In genomic region chr3:80160473-80160872, GRCm38 (mm10) we compare ENCODE assay signal across 15 mouse cellular contexts.
"Had no signal": no experiment of that assay in that cellular context is flagged by ENCODE, and none has a peak within 500 bp of the region (broad histone marks: within the 10 kb centered on the region; RNA-seq: fewer than 3 reads in every experiment).

No protein-coding gene starts in this region.

- H3K27ac ChIP-seq: layer of hippocampus, adult 2 months; limb, embryonic 15.5 days; liver, embryonic 12.5 days; midbrain, embryonic 10.5 days; neural tube, embryonic 12.5 days; stomach, embryonic 15.5 days had no signal

- H3K4me3 ChIP-seq: layer of hippocampus, adult 2 months; limb, embryonic 15.5 days; liver, embryonic 12.5 days; midbrain, embryonic 10.5 days; myocyte; neural tube, embryonic 12.5 days; stomach, embryonic 15.5 days had no signal

- H3K4me1 ChIP-seq: limb, embryonic 15.5 days; liver, embryonic 12.5 days; midbrain, embryonic 10.5 days; neural tube, embryonic 12.5 days; stomach, embryonic 15.5 days had no signal

- H3K27me3 ChIP-seq: limb, embryonic 15.5 days; liver, embryonic 12.5 days; neural tube, embryonic 12.5 days; stomach, embryonic 15.5 days had no signal

- DNase-seq: kidney, adult 11 months; kidney, postnatal 10 days; kidney, postnatal 4 days; lung, embryonic 14.5 days; lung, postnatal 10 days; lung, postnatal 4 days; midbrain, embryonic 14.5 days; thymus, postnatal 4 days had no signal
